Mouse (Mus musculus) C2C12 (cell line): ENCODE measurements around the gene Wdr34. TPM values are rescaled to one million over a fixed set of nuclear protein-coding genes. Genes with fewer than 3 reads are reported as not detected.
A peak's percentile ranks its signal among the peaks of the same experiment; 100 is the strongest.

ENCODE experiments used
- H3K27me3 ChIP-seq: one replicate; pipeline ENCODE4 v1.6.1; 2011; ENCODE audit not compliant: control insufficient read depth, insufficient read depth, insufficient read length
- H3K36me3 ChIP-seq: one replicate; pipeline ENCODE4 v1.6.1; 2011; ENCODE audit not compliant: control insufficient read depth, insufficient read depth
- H3K4me3 ChIP-seq: one replicate; pipeline ENCODE4 v1.5.1; 2011; ENCODE audit warnings: mild to moderate bottlenecking, control low read depth; ENCODE audit not compliant: poor library complexity, insufficient read depth, severe bottlenecking
- H3K79me2 ChIP-seq: one replicate; pipeline ENCODE4 v1.6.1; 2011; ENCODE audit not compliant: control insufficient read depth, insufficient read depth
- H3K79me3 ChIP-seq: one replicate; pipeline ENCODE4 v1.6.1; 2011; ENCODE audit warnings: low read depth, control low read depth
- H3ac ChIP-seq: one replicate; pipeline ENCODE3; 2011; ENCODE audit warnings: low read depth; ENCODE audit not compliant: control insufficient read depth, insufficient read length
- CEBPB ChIP-seq: IDR thresholded peaks from one replicate; pipeline ENCODE4 v1.6.1; 2011; ENCODE audit warnings: low read depth, mild to moderate bottlenecking, control low read depth, moderate library complexity
- CTCF ChIP-seq: IDR thresholded peaks from one replicate; pipeline ENCODE4 v1.5.1; 2011; ENCODE audit not compliant: control insufficient read depth, insufficient read depth, insufficient read length
- FOSL1 ChIP-seq: IDR thresholded peaks from one replicate; pipeline ENCODE4 v1.8.0; 2011; ENCODE audit warnings: mild to moderate bottlenecking, low read length; ENCODE audit not compliant: poor library complexity, insufficient read depth, severe bottlenecking
- MAX ChIP-seq: IDR thresholded peaks from one replicate; pipeline ENCODE4 v1.6.1; 2011; ENCODE audit warnings: mild to moderate bottlenecking, control low read depth
- MYOD1 ChIP-seq: IDR thresholded peaks from one replicate; pipeline ENCODE4 v1.6.1; 2011; ENCODE audit warnings: low read depth; ENCODE audit not compliant: control insufficient read depth, insufficient read length
- MYOG ChIP-seq: IDR thresholded peaks from one replicate; pipeline ENCODE4 v1.6.1; 2011; ENCODE audit not compliant: control insufficient read depth, insufficient read length; ENCODE audit errors: extremely low read depth
- USF1 ChIP-seq: IDR thresholded peaks from one replicate; pipeline ENCODE4 v1.6.1; 2011; ENCODE audit warnings: low read depth, mild to moderate bottlenecking, control low read depth, moderate library complexity
- long read RNA-seq, 2 experiments: library from polyadenylated mRNA; unstranded; transcript quantifications; one replicate each; pipeline ENCODE4 v2.0.0; 2019 to 2020
- polyA plus RNA-seq: library from polyadenylated mRNA; unstranded; fragments of >200 nt; fragmentation: generic; extraction: Trizol; gene quantifications from one replicate; pipeline ENCODE4 v1.2.1, GENCODE M21; 2012; ENCODE audit warnings: missing spikeins

Gene Wdr34
- polyA plus RNA-seq, result 16.4 TPM
- long read RNA-seq, experiment 1, transcript Wdr34-201 (9 exons, 1,814 nt), result major isoform, 35 of 42 reads
- long read RNA-seq, experiment 1, partial matches to known transcripts, result 4 of 42 reads
- long read RNA-seq, experiment 1, other reads (novel, unspliced or antisense), result 1 of 42 reads
- long read RNA-seq, experiment 2, transcript Wdr34-201 (9 exons, 1,814 nt), result major isoform, 84 of 98 reads
- long read RNA-seq, experiment 2, partial matches to known transcripts, result 1 of 98 reads
- long read RNA-seq, experiment 2, other reads (novel, unspliced or antisense), result 13 of 98 reads

DNA sequence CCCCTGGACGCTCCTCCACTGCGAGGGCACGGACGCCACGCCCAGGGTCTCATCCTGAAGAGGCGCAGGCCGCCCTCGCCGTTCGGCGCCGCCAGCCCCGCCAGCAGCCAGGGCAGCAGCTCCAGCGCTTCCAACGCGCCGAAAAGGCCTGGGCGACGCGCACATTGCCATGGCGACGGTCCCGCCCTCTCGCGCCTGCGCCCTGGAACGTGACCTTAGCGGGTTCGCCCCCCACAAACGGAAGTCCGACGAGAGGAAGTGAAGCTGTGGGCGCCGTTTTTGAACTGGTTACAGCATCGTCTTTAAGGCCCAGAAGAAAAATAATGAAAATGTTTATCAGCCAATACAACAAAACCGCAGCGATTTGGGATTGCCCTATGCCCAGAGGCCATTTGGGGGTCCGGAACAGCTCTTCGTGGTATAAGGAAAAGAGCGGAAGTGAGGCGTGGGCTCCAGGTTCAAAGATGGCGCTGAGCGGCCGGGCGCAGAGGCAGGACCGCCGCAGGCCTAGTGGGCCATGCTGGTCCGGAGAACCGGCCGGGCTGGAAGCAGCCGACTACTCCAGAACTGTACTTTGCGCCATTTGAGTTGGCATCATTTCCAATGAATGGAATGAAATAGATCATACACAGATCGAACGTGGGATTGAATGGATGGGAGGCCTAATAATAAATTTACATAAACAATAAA is at the start of gene Wdr34:
Gene Wdr34, minus strand, starts transcription at position 183 of the 690 bp plus-strand sequence.
- H3ac ChIP-seq, result peak within 1 kb of the TSS; percentile 82
- no peaks in the 10 kb centered on the region for H3K27me3 ChIP-seq
- no peaks in the 10 kb centered on the region for H3K79me3 ChIP-seq
- H3K36me3 ChIP-seq, result no peaks in the 10 kb centered on the region
- H3K4me3 ChIP-seq, result peak within 1 kb of the TSS; percentile 38
- TF ChIP-seq MYOG (no peak), USF1 (no peak), MAX (peak; percentile 48)
- peaks cover 13% of the 10 kb centered on the region for H3K79me2 ChIP-seq

DNA sequence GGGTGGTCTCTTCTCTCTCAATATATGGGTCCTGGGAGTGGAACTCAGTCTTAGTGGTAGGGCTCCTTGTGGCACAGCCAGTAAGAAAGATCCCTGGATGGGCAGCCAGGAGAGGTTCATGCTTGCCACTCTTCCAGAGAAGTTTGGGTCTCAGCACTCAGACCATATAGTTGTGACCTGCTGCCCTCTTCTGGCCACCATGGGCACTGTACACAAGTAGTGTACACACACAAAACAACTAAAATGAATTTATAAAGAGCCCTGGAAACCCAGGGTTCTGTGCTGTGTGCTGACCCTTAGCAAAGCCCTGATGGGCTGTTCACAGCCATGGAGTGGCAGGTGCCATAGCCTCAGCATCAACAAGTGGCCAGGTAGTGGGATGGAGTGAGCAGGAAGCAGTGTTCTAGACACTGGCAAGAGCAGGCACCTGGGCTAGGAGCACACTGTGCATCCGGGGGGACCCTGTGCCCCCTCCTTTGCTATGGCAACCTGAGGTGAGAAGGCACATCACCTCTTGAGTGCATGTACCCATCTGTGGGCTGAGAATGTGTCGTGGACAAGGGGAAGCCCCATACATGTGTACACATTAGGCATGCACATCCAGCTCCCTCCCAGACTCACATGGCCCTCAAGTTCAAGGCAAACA is 47.3 kb upstream of the Wdr34 start:
- Histone ChIP-seq H3ac (no peak overlapping the region), H3K79me3 (peaks cover 16% of the 10 kb centered on the region), H3K27me3 (no peaks in the 10 kb centered on the region), H3K36me3 (peaks cover 12% of the 10 kb centered on the region), H3K4me3 (no peak overlapping the region), H3K79me2 (peaks cover 30% of the 10 kb centered on the region)
- TF ChIP-seq MYOD1 (no peak), CTCF (peak; percentile 57)

DNA sequence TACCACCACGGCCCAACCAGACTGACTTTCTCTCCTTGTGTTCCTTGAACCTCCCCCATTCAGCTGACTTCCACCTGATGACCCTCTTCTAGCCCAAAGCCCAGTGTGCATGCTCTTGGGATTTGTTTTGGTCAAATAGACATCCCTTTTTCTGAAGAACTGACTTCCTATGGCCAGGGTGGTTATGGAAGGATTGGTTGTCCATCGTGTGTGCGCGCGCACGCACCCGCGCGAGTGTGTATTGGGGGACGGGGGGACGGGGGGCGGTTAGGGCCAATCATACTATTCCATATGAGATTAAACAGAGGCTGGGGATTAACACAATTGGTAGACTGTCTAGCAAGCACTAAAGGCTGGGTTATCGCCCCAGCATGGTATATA is 45.5 kb upstream of the Wdr34 start:
- Histone ChIP-seq H3K79me2 (peaks cover 30% of the 10 kb centered on the region), H3ac (peak overlapping the region; percentile 76), H3K79me3 (peaks cover 16% of the 10 kb centered on the region), H3K36me3 (peaks cover 18% of the 10 kb centered on the region), H3K4me3 (peak overlapping the region; percentile 88), H3K27me3 (no peaks in the 10 kb centered on the region)
- TF ChIP-seq MAX (no peak), MYOG (no peak), MYOD1 (no peak), CTCF (no peak), CEBPB (no peak), FOSL1 (no peak), USF1 (no peak)

DNA sequence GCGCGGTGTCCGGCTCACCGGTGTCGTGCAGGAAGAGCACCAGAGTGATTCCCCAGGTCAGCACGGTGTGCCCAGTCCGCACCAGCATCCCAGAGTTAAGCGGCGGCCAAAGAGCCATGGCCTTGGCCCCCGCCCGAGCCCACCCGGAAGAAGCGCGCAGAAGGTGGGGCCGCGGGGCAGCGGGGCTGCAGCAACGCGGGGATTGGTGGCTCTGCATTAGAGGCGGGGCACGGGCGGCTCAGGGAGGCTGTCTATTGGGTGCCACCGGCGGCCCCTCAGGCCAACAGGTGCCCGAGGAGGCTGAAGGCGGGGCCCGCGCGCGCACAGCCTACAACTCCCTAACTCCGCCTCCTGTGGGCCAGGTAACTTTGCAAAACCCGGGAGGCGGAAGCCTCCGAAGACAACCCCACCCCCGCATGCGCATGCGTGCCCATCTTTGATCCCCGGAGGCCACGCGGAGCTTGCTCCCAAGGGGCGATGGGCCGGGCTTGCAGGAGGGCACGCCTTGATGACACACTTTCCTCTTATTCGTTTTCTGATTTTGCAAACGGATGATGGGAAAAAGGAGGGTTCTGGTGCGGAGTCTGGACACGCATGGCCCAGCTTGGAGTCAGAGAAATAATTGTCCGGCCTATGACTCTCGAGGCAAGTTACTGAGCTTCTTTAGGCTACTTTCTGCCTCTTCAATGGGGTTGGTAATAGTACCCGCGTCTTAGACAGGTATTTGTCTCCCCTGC is 45.0 kb upstream of the Wdr34 start, which contains the start of gene Zdhhc12:
Gene Zdhhc12, minus strand, starts transcription at position 178 of the 737 bp plus-strand sequence.
- TF ChIP-seq MAX (peak; percentile 96), USF1 (no peak)
- peaks cover 16% of the 10 kb centered on the region for H3K79me3 ChIP-seq
- peaks cover 30% of the 10 kb centered on the region for H3K79me2 ChIP-seq
- H3ac ChIP-seq, result peak within 1 kb of the TSS; percentile 88
- H3K36me3 ChIP-seq, result peaks cover 18% of the 10 kb centered on the region
- peak within 1 kb of the TSS; percentile 88 for H3K4me3 ChIP-seq
- H3K27me3 ChIP-seq, result no peaks in the 10 kb centered on the region

DNA sequence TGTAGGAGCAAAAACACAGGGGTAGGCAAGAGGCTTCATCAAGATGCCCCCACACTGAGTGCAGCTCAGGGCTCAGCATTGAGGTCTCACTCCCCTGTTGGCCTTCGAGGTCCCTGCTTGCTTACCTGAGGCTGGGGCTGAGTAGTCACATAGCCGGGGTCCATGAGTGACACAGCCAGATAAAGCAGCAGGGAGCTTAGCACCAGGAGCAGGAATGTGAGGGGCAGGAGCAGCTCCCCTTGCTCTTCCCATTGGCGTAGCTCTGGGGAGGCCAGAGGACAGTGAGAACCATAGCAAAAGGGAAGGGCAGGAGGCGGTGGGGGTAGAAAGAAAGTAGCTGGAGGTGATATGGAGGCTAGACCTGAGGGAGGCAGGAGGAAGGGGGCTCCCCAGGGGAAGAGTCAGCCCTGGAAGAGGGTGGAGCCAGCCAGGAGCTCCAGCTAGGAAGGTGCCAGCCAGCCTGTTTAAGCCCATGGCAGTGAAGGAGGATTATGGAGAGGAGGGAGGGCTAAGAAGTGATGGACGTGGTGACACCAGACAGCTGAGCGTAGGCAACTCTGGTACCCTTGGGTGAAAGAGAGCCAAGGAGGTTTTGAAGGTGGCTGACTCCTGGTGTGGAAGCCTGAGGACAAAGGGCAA is 43.7 kb upstream of the Wdr34 start:
- TF ChIP-seq MYOD1 (no peak), CEBPB (no peak), USF1 (no peak), FOSL1 (no peak), CTCF (no peak), MAX (no peak), MYOG (no peak)
- H3K27me3 ChIP-seq, result no peaks in the 10 kb centered on the region
- peak overlapping the region; percentile 88 for H3ac ChIP-seq
- peaks cover 18% of the 10 kb centered on the region for H3K36me3 ChIP-seq
- peak overlapping the region; percentile 88 for H3K4me3 ChIP-seq
- peaks cover 30% of the 10 kb centered on the region for H3K79me2 ChIP-seq
- peaks cover 16% of the 10 kb centered on the region for H3K79me3 ChIP-seq
